Mouse (Mus musculus): Measurements from ENCODE around the gene Pum3. TPM values are rescaled to one million over a fixed set of nuclear protein-coding genes. Genes with fewer than 3 reads are reported as not detected.

Gene Pum3
- total RNA-seq, 2 experiments from 2014 or later: 26.7 to 38.2 TPM

Other genes starting within 250 kb of the Pum3 start
- 10 to 100 TPM; 42.4 to 53.8 TPM for gene Vldlr, start 213.3 kb downstream of the Pum3 start, total RNA-seq (2021)
- gene Kcnv2, start 107.2 kb downstream of the Pum3 start, total RNA-seq (2021): under 1 TPM; 0.04 to 0.07 TPM

Measured in gastrocnemius, postnatal 14 days (tissue).